Mouse (Mus musculus) hindlimb bud, embryonic 11.5 days (tissue): ENCODE data around the gene Psmd5.
"Not testable (repeated sequence)": the region's sequence is repeated elsewhere in the genome, so short reads cannot be mapped to it uniquely, and the experiment has no call there.

Experiments
- DNase-seq: peaks from one replicate; pipeline ENCODE4 v3.0.0-alpha.2; 2012; ENCODE audit warnings: low read depth, low spot score; ENCODE audit errors: extremely low spot score

Gene Psmd5

GRCm38 (mm10) chr2:34896821-34897460 is 22.2 kb upstream of the Psmd5 start:
- DNase-seq = no peak

- no peak for DNase-seq
These were observed 20.8 kb upstream of the Psmd5 start for GRCm38 (mm10) chr2:34895503-34896113.

- DNase-seq = no peak
These were observed 19.2 kb upstream of the Psmd5 start for GRCm38 (mm10) chr2:34893950-34894349.

GRCm38 (mm10) chr2:34884186-34884585 is 9.4 kb upstream of the Psmd5 start:
- DNase-seq = no peak

GRCm38 (mm10) chr2:34883190-34883589 is 8.4 kb upstream of the Psmd5 start:
- DNase-seq = no peak

GRCm38 (mm10) chr2:34882757-34883156 is 8.0 kb upstream of the Psmd5 start:
- no peak for DNase-seq

GRCm38 (mm10) chr2:34880054-34880453 is 5.3 kb upstream of the Psmd5 start:
- DNase-seq = no peak

GRCm38 (mm10) chr2:34874271-34874670 is 497 bp downstream of the Psmd5 start, which contains the start of gene Cutal:
Cutal (plus strand) TSS chr2:34874396.
- DNase-seq = no peak

GRCm38 (mm10) chr2:34870520-34871474 is 4.0 kb downstream of the Psmd5 start:
- DNase-seq = peak; percentile 97

- no peak for DNase-seq
These were observed 5.1 kb downstream of the Psmd5 start for GRCm38 (mm10) chr2:34869680-34870079.

GRCm38 (mm10) chr2:34857728-34858127 is 17.0 kb downstream of the Psmd5 start:
- no peak for DNase-seq

- no peak for DNase-seq
These were observed 19.5 kb downstream of the Psmd5 start for GRCm38 (mm10) chr2:34855265-34855664.

GRCm38 (mm10) chr2:34847702-34848101 is 27.1 kb downstream of the Psmd5 start:
- no peak for DNase-seq

- no peak for DNase-seq
These were observed 31.4 kb downstream of the Psmd5 start for GRCm38 (mm10) chr2:34843211-34843939.

GRCm38 (mm10) chr2:34841706-34842105 is 33.1 kb downstream of the Psmd5 start:
- no peak for DNase-seq

- not testable (repeated sequence) for DNase-seq
These were observed 34.6 kb downstream of the Psmd5 start for GRCm38 (mm10) chr2:34840143-34840542.

- DNase-seq = no peak
These were observed 39.1 kb downstream of the Psmd5 start for GRCm38 (mm10) chr2:34835669-34836068.

- DNase-seq = no peak
These were observed 41.1 kb downstream of the Psmd5 start for GRCm38 (mm10) chr2:34833624-34834023.

GRCm38 (mm10) chr2:34832766-34833457 is 41.9 kb downstream of the Psmd5 start, which contains the start of gene Gm34653:
Gm34653 (plus strand) TSS chr2:34833007.
- DNase-seq = not testable (repeated sequence)

- DNase-seq = not testable (repeated sequence)
These were observed 44.7 kb downstream of the Psmd5 start for GRCm38 (mm10) chr2:34830066-34830465.
